Mouse (Mus musculus) spleen, adult 2 months (tissue): ENCODE results near the gene Ephb6. TPM values are rescaled to one million over a fixed set of nuclear protein-coding genes. Genes with fewer than 3 reads are reported as not detected.

ENCODE experiments used
- DNase-seq, 2 experiments: peaks; one replicate each; pipeline versions ENCODE4 v3.0.0 to v3.0.0-alpha.2; 2012 to 2021; ENCODE audit warnings: low spot score in 2 of 2, low read depth in 1 of 2
- H3K27ac ChIP-seq: fragments of 200-500 bp; 2 replicates; pipeline ENCODE4 v1.5.1; 2012; ENCODE audit warnings: low read length, inconsistent platforms; ENCODE audit not compliant: insufficient read depth
- H3K27me3 ChIP-seq: fragments of 200-500 bp; 2 replicates; pipeline ENCODE4 v1.6.1; 2012; ENCODE audit warnings: mild to moderate bottlenecking, moderate library complexity, low read length, inconsistent platforms; ENCODE audit not compliant: control insufficient read depth, insufficient read depth
- H3K36me3 ChIP-seq: fragments of 200-500 bp; 2 replicates; pipeline ENCODE4 v1.6.1; 2012; ENCODE audit warnings: mild to moderate bottlenecking, low read length, inconsistent platforms; ENCODE audit not compliant: control insufficient read depth, insufficient read depth
- H3K4me1 ChIP-seq: fragments of 200-500 bp; 2 replicates; pipeline ENCODE4 v1.6.1; 2011; ENCODE audit warnings: inconsistent platforms; ENCODE audit not compliant: control insufficient read depth, insufficient read depth, insufficient read length
- H3K4me3 ChIP-seq: fragments of 200-500 bp; 2 replicates; pipeline ENCODE4 v1.5.1; 2011; ENCODE audit warnings: mild to moderate bottlenecking, inconsistent platforms; ENCODE audit not compliant: insufficient read depth, insufficient read length; ENCODE audit errors: extremely low read depth
- CTCF ChIP-seq: fragments of 200-500 bp; IDR thresholded peaks from 2 replicates; pipeline ENCODE4 v1.5.1; 2011; ENCODE audit warnings: mild to moderate bottlenecking, inconsistent platforms; ENCODE audit not compliant: insufficient read depth, insufficient read length, insufficient replicate concordance; ENCODE audit errors: extremely low read depth
- POLR2A ChIP-seq: fragments of 200-500 bp; IDR thresholded peaks from 2 replicates; pipeline ENCODE4 v1.6.1; 2011; ENCODE audit warnings: low read depth, low read length, inconsistent platforms
- WGBS: fragments of 180-500 bp; shearing (Covaris S2); methylation state at CpG from one replicate; pipeline ENCODE4 v1.1.7; 2018; 5-methylcytosine and 5-hydroxymethylcytosine counted together
- polyA plus RNA-seq: library from polyadenylated mRNA; depleted of rRNA; stranded (reverse); fragments of >200 nt; gene quantifications from 2 replicates; pipeline ENCODE4 v1.2.3, GENCODE M21; 2012; rRNA removed

Gene Ephb6
- polyA plus RNA-seq, 1 experiment = 7.5 TPM

GRCm38 (mm10) chr6:41658487-41658886, 53.2 kb downstream of the Ephb6 start:
- Histone ChIP-seq H3K27me3 (no peaks in the 10 kb centered on the region), H3K36me3 (no peaks in the 10 kb centered on the region), H3K4me1 (no peaks in the 10 kb centered on the region), H3K27ac (no peak overlapping the region), H3K4me3 (no peak overlapping the region)
- no peak for DNase-seq
- 82% methylated on average over 1 of the region's 1 CpGs for WGBS
- TF ChIP-seq POLR2A (no peak), CTCF (no peak)

GRCm38 (mm10) chr6:41662320-41662719, 57.0 kb downstream of the Ephb6 start:
- H3K27me3 ChIP-seq = no peaks in the 10 kb centered on the region
- H3K36me3 ChIP-seq = no peaks in the 10 kb centered on the region
- no peaks in the 10 kb centered on the region for H3K4me1 ChIP-seq
- DNase-seq = no peak
- 32% methylated on average over 2 of the region's 2 CpGs for WGBS
- no peak overlapping the region for H3K27ac ChIP-seq
- TF ChIP-seq POLR2A (no peak), CTCF (no peak)
- H3K4me3 ChIP-seq = no peak overlapping the region

Other genes starting within 250 kb of the Ephb6 start
- 80.5 and 489 TPM in 2 replicates for gene Prss3, start 227.8 kb upstream of the Ephb6 start, polyA plus RNA-seq
- gene Gm5771, start 213.1 kb upstream of the Ephb6 start, polyA plus RNA-seq = 12.2 and 155 TPM in 2 replicates
- 2.4 and 41.1 TPM in 2 replicates for gene Gm10334, start 159.3 kb upstream of the Ephb6 start, polyA plus RNA-seq
- gene Prss1, start 146.6 kb upstream of the Ephb6 start, polyA plus RNA-seq = 10.3 and 12.5 TPM in 2 replicates
- gene Prss2, start 83.7 kb upstream of the Ephb6 start, polyA plus RNA-seq = 9,234 and 9,806 TPM in 2 replicates
- gene Trpv6, start 30.9 kb downstream of the Ephb6 start, polyA plus RNA-seq = 0.06 and 0.13 TPM in 2 replicates
- gene Trpv5, start 75.3 kb downstream of the Ephb6 start, polyA plus RNA-seq = 0.09 and 0.11 TPM in 2 replicates
- gene Llcfc1, start 78.9 kb downstream of the Ephb6 start, polyA plus RNA-seq = not detected in 2 replicates
- 30.9 and 39.8 TPM in 2 replicates for gene Kel, start 98.9 kb downstream of the Ephb6 start, polyA plus RNA-seq
- gene Olfr459, start 169.7 kb downstream of the Ephb6 start, polyA plus RNA-seq = not detected in 2 replicates
- gene Pip, start 242.1 kb downstream of the Ephb6 start, polyA plus RNA-seq = not detected in 2 replicates
- not detected in 2 replicates for gene Sval2, start 247.5 kb downstream of the Ephb6 start, polyA plus RNA-seq